Mouse (Mus musculus) liver, postnatal 0 days (tissue): ENCODE data around the gene Cxcl17. TPM values are rescaled to one million over a fixed set of nuclear protein-coding genes. Genes with fewer than 3 reads are reported as not detected.
"Not testable (repeated sequence)": the region's sequence is repeated elsewhere in the genome, so short reads cannot be mapped to it uniquely, and the experiment has no call there.

Experiments used
- ATAC-seq: fragments of 200-750 bp; cut with Nextera tagmentation; 2 replicates; pipeline ENCODE4 v1.8.0; 2017; ENCODE audit warnings: mild to moderate bottlenecking, moderate library complexity
- DNase-seq: peaks from one replicate; pipeline ENCODE4 v3.0.0-alpha.2; 2016
- H3K27ac ChIP-seq: fragments of 300-500 bp; sonication (generic); 2 replicates; pipeline ENCODE4 v1.5.1; 2014; ENCODE audit warnings: antibody characterized with exemption, moderate library complexity, mild to moderate bottlenecking, low read depth
- H3K27me3 ChIP-seq: fragments of 300-500 bp; sonication (generic); 2 replicates; pipeline ENCODE4 v1.6.1; 2014; ENCODE audit warnings: low read length, control low read depth, mixed read lengths; ENCODE audit not compliant: insufficient read depth
- H3K36me3 ChIP-seq: fragments of 300-500 bp; sonication (generic); replicated peaks from 2 replicates; pipeline ENCODE4 v1.6.1; 2014; ENCODE audit warnings: mild to moderate bottlenecking, control low read depth, low read length, moderate library complexity, mixed read lengths; ENCODE audit not compliant: insufficient read depth
- H3K4me1 ChIP-seq: fragments of 300-500 bp; sonication (generic); 2 replicates; pipeline ENCODE4 v1.6.1; 2014; ENCODE audit warnings: antibody characterized with exemption, mild to moderate bottlenecking, control low read depth; ENCODE audit not compliant: insufficient read depth
- H3K4me2 ChIP-seq: fragments of 300-500 bp; sonication (generic); 2 replicates; pipeline ENCODE4 v1.6.1; 2014; ENCODE audit warnings: low read depth, mild to moderate bottlenecking, low read length, moderate library complexity, mixed read lengths
- H3K4me3 ChIP-seq: fragments of 300-500 bp; sonication (generic); 2 replicates; pipeline ENCODE4 v1.5.1; 2014; ENCODE audit warnings: low read depth, low read length
- H3K9ac ChIP-seq: fragments of 300-500 bp; sonication (generic); replicated peaks from 2 replicates; pipeline ENCODE4 v1.6.1; 2014; ENCODE audit warnings: mild to moderate bottlenecking, moderate library complexity
- H3K9me3 ChIP-seq: fragments of 300-500 bp; sonication (generic); 2 replicates; pipeline ENCODE4 v1.6.1; 2016; ENCODE audit warnings: mild to moderate bottlenecking, control low read depth, low read length, mixed read lengths
- CTCF ChIP-seq: sonication (generic); IDR thresholded peaks from 2 replicates; pipeline ENCODE4 v1.5.1; 2016; ENCODE audit warnings: antibody characterized with exemption, low read depth
- EP300 ChIP-seq: IDR thresholded peaks from 2 replicates; pipeline ENCODE4 v1.6.1; 2016; ENCODE audit warnings: antibody characterized with exemption, low read depth, mild to moderate bottlenecking
- whole genome bisulfite sequencing: fragments of 180-500 bp; shearing (Covaris S2); extraction: QIAGEN DNeasy Blood & Tissue Kit; methylation state at CpG from one replicate; pipeline ENCODE4 v1.1.7; 2014; ENCODE audit not compliant: insufficient replicate concordance; 5-methylcytosine and 5-hydroxymethylcytosine counted together
- polyA plus RNA-seq: library from polyadenylated mRNA; unstranded; fragments of >200 nt; fragmentation: Nextera tagmentation; extraction: Ambion mirVana; gene quantifications from 2 replicates; pipeline ENCODE4 v1.2.1, GENCODE M21; 2015

Cxcl17 gene
- polyA plus RNA-seq, 1 experiment from 2014 or later = not detected

- TF ChIP-seq CTCF = peak; percentile 32; the same call in 1 of the 2 replicates
- not testable (repeated sequence) for H3K4me2 ChIP-seq, H3K36me3 ChIP-seq, H3K4me1 ChIP-seq, DNase-seq, ATAC-seq, H3K4me3 ChIP-seq, H3K9me3 ChIP-seq, H3K27me3 ChIP-seq, H3K9ac ChIP-seq
- H3K27ac ChIP-seq = peak overlapping the region; percentile 62; the same call in 1 of the 2 replicates
- WGBS = 74% methylated on average over 4 of the region's 4 CpGs
Observed at GRCm38 (mm10) chr7:25426380-25426779, 13.7 kb upstream of the Cxcl17 start.

GRCm38 (mm10) chr7:25424429-25424828 lies 11.7 kb upstream of the Cxcl17 start:
- H3K4me1 ChIP-seq = peaks cover 5% of the 10 kb centered on the region; the same call in 1 of the 2 replicates
- H3K4me2 ChIP-seq = no peak overlapping the region
- no peak overlapping the region for H3K27ac ChIP-seq
- no peak overlapping the region for H3K4me3 ChIP-seq
- no peaks in the 10 kb centered on the region for H3K9me3 ChIP-seq
- no peaks in the 10 kb centered on the region for H3K36me3 ChIP-seq
- DNase-seq (peak; percentile 86), ATAC-seq (peak; percentile 49; the same call in 1 of the 2 replicates)
- WGBS = 42% methylated on average over 4 of the region's 4 CpGs
- TF ChIP-seq EP300 = no peak
- peak; percentile 91 for TF ChIP-seq CTCF
- no peaks in the 10 kb centered on the region for H3K27me3 ChIP-seq
- H3K9ac ChIP-seq = no peak overlapping the region

GRCm38 (mm10) chr7:25422286-25422841 lies 9.7 kb upstream of the Cxcl17 start:
- 0 out of 2 replicates have a peak, but pooled peaks cover 2% of the 10 kb centered on the region for H3K4me1 ChIP-seq
- H3K27ac ChIP-seq = no peak overlapping the region
- H3K27me3 ChIP-seq = no peaks in the 10 kb centered on the region
- H3K4me2 ChIP-seq = no peak overlapping the region
- H3K9me3 ChIP-seq = no peaks in the 10 kb centered on the region
- H3K4me3 ChIP-seq = no peak overlapping the region
- TF ChIP-seq EP300 (no peak), CTCF (no peak)
- 78% methylated on average over 16 of the region's 16 CpGs for WGBS
- no peak for DNase-seq
- H3K9ac ChIP-seq = no peak overlapping the region
- no peak for ATAC-seq
- H3K36me3 ChIP-seq = no peaks in the 10 kb centered on the region

GRCm38 (mm10) chr7:25419943-25420342 lies 7.3 kb upstream of the Cxcl17 start:
- ATAC-seq (peak; percentile 66), DNase-seq (no peak)
- no peaks in the 10 kb centered on the region for H3K36me3 ChIP-seq
- no peak overlapping the region for H3K27ac ChIP-seq
- H3K4me2 ChIP-seq = no peak overlapping the region
- no peak for TF ChIP-seq EP300
- TF ChIP-seq CTCF = no peak
- H3K4me3 ChIP-seq = no peak overlapping the region
- H3K4me1 ChIP-seq = 0 out of 2 replicates have a peak, but pooled peaks cover 2% of the 10 kb centered on the region
- 57% methylated on average over 4 of the region's 4 CpGs for WGBS
- no peak overlapping the region for H3K9ac ChIP-seq
- H3K27me3 ChIP-seq = no peaks in the 10 kb centered on the region
- H3K9me3 ChIP-seq = no peaks in the 10 kb centered on the region

GRCm38 (mm10) chr7:25419536-25419935 lies 6.8 kb upstream of the Cxcl17 start:
- Histone ChIP-seq H3K27me3 (no peaks in the 10 kb centered on the region), H3K9me3 (no peaks in the 10 kb centered on the region), H3K27ac (no peak overlapping the region), H3K4me3 (no peak overlapping the region), H3K36me3 (no peaks in the 10 kb centered on the region), H3K4me1 (0 out of 2 replicates have a peak, but pooled peaks cover 2% of the 10 kb centered on the region), H3K9ac (no peak overlapping the region), H3K4me2 (no peak overlapping the region)
- no peak for TF ChIP-seq EP300
- no peak for TF ChIP-seq CTCF
- DNase-seq (no peak), ATAC-seq (no peak)
- WGBS = 79% methylated on average over 8 of the region's 8 CpGs

GRCm38 (mm10) chr7:25417597-25417996 lies 4.9 kb upstream of the Cxcl17 start:
- Histone ChIP-seq H3K9ac (no peak overlapping the region), H3K27me3 (no peaks in the 10 kb centered on the region), H3K4me2 (no peak overlapping the region), H3K4me3 (no peak overlapping the region), H3K27ac (no peak overlapping the region), H3K9me3 (no peaks in the 10 kb centered on the region), H3K36me3 (no peaks in the 10 kb centered on the region), H3K4me1 (0 out of 2 replicates have a peak, but pooled peaks cover 2% of the 10 kb centered on the region)
- DNase-seq (peak; percentile 51), ATAC-seq (no peak)
- WGBS = 83% methylated on average over 1 of the region's 1 CpGs
- no peak for TF ChIP-seq EP300
- peak; percentile 67 for TF ChIP-seq CTCF

- DNase-seq = no peak
- Histone ChIP-seq H3K36me3 (no peaks in the 10 kb centered on the region), H3K27ac (no peak overlapping the region), H3K9me3 (no peaks in the 10 kb centered on the region), H3K4me3 (no peak overlapping the region), H3K27me3 (no peaks in the 10 kb centered on the region), H3K9ac (no peak overlapping the region), H3K4me1 (no peaks in the 10 kb centered on the region), H3K4me2 (no peak overlapping the region)
- no peak for TF ChIP-seq CTCF
- TF ChIP-seq EP300 = no peak
- 76% methylated on average over 3 of the region's 3 CpGs for WGBS
- ATAC-seq = no peak
Observed at GRCm38 (mm10) chr7:25411861-25412260, 825 bp downstream of the Cxcl17 start.
